Mouse (Mus musculus) retina, embryonic 14.5 days (tissue): ENCODE data around the gene Nudt1.
A peak's percentile ranks its signal among the peaks of the same experiment; 100 is the strongest.

Experiments
- DNase-seq: peaks from one replicate; pipeline ENCODE4 v3.0.0-alpha.2; 2015; ENCODE audit warnings: low spot score

Nudt1 gene

GRCm38 (mm10) chr5:140321042-140321755 is at the start of gene Nudt1, which contains the start of gene Mad1l1:
Gene Nudt1 (plus strand): TSS chr5:140321656.
Gene Mad1l1 (minus strand): TSS chr5:140321552.
- peak; percentile 97 for DNase-seq

GRCm38 (mm10) chr5:140276779-140277178 is 44.7 kb upstream of the Nudt1 start:
- DNase-seq = no peak

- DNase-seq = no peak
Measured at GRCm38 (mm10) chr5:140280205-140280604, 41.3 kb upstream of the Nudt1 start.

GRCm38 (mm10) chr5:140282376-140282775 is 39.1 kb upstream of the Nudt1 start:
- no peak for DNase-seq

- no peak for DNase-seq
Measured at GRCm38 (mm10) chr5:140282900-140283299, 38.6 kb upstream of the Nudt1 start.

GRCm38 (mm10) chr5:140284011-140284410 is 37.4 kb upstream of the Nudt1 start:
- no peak for DNase-seq

- DNase-seq = no peak
Measured at GRCm38 (mm10) chr5:140284761-140285160, 36.7 kb upstream of the Nudt1 start.

GRCm38 (mm10) chr5:140288287-140288686 is 33.2 kb upstream of the Nudt1 start:
- no peak for DNase-seq

- DNase-seq = no peak
Measured at GRCm38 (mm10) chr5:140289161-140289560, 32.3 kb upstream of the Nudt1 start.

GRCm38 (mm10) chr5:140292152-140292551 is 29.3 kb upstream of the Nudt1 start:
- peak; percentile 78 for DNase-seq

GRCm38 (mm10) chr5:140298291-140298690 is 23.2 kb upstream of the Nudt1 start:
- no peak for DNase-seq

- DNase-seq = no peak
Measured at GRCm38 (mm10) chr5:140306016-140306415, 15.4 kb upstream of the Nudt1 start.

- no peak for DNase-seq
Measured at GRCm38 (mm10) chr5:140307602-140308001, 13.9 kb upstream of the Nudt1 start.

- DNase-seq = no peak
Measured at GRCm38 (mm10) chr5:140316716-140317115, 4.7 kb upstream of the Nudt1 start.

- DNase-seq = peak; percentile 42
Measured at GRCm38 (mm10) chr5:140321756-140322575, 510 bp downstream of the Nudt1 start.

GRCm38 (mm10) chr5:140324058-140324457 is 2.6 kb downstream of the Nudt1 start:
- no peak for DNase-seq

- peak; percentile 86 for DNase-seq
Measured at GRCm38 (mm10) chr5:140331615-140332512, 10.4 kb downstream of the Nudt1 start, which contains the start of gene Mrm2. Gene Mrm2 (minus strand): TSS chr5:140331898.

GRCm38 (mm10) chr5:140332519-140332918 is 11.1 kb downstream of the Nudt1 start:
- no peak for DNase-seq

GRCm38 (mm10) chr5:140333631-140334030 is 12.2 kb downstream of the Nudt1 start:
- DNase-seq = peak; percentile 51

GRCm38 (mm10) chr5:140336680-140337079 is 15.2 kb downstream of the Nudt1 start:
- DNase-seq = peak; percentile 71

- no peak for DNase-seq
Measured at GRCm38 (mm10) chr5:140338779-140339178, 17.3 kb downstream of the Nudt1 start.

- DNase-seq = no peak
Measured at GRCm38 (mm10) chr5:140339836-140340235, 18.4 kb downstream of the Nudt1 start.
